Mouse (Mus musculus): ENCODE measurements around the gene Ccn6.
A peak's percentile ranks its signal among the peaks of the same experiment; 100 is the strongest.
"Not testable (repeated sequence)": the region's sequence is repeated elsewhere in the genome, so short reads cannot be mapped to it uniquely, and the experiment has no call there.

Gene Ccn6

DNA sequence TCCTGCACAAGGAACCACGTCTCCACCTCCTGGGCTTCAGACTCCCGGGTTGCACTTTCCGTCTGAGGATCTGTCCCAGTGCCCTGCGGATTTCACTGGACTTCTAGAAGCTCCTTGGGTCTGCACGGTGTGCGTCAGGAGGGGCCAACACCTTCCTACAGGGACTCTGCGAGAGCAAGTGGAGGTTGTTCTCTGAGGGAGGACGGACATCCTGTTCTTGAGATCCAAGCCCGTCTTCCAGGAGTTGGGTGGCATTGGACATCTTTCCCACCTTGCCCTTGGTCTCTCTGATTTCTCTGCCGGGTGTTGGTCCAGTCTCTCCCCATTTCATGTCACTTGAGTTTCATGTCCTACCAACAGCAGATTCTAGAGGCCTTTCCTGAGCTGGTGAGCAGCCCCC, at the start of gene Ccn6:
Gene Ccn6 (minus strand): TSS at position 101 of the 400 bp plus-strand sequence.
- no peak for DNase-seq

- no peak for DNase-seq
Measured at GRCm38 (mm10) chr10:39210031-39210430, 46.4 kb upstream of the Ccn6 start.

DNA sequence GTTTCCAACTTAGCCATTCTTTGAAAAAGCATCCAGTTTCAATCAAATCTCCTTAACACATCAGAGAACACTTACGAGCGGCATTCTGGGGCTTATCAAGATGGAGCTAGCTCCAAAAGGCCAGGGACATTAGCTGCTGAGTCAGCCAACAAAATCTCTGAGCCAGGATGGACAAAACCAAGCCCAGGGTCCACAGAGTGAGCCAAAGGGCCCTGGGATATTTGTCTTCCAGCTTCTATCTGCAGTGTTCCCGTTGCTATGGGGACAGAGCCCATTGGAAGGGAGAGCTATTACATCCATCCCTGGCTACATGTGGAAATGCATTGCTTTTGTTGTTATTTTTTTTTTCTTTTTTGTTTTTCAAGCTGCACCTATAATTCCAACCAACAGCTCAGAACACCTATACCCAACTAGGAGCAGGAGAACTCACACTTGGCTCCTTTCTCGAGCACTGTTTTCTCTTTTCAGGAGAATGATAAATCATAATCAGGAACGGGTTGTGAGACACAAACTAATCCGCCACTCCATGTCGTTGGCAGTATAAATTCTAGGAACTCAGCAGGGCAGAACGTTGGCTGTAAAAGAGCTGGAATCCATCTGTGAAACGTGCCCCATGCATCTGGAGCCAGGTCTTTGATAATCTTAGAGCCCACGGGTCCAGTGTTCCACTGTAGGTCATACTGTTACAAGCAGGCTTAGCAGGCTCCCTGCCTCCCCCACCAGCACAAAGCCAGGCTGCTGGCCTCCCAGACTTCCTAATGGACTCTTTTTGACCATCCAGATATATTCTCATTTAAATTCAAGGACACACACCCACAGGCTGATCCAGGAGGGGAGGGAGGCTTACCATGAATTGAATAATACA, 45.8 kb upstream of the Ccn6 start:
- no peak for DNase-seq

DNA sequence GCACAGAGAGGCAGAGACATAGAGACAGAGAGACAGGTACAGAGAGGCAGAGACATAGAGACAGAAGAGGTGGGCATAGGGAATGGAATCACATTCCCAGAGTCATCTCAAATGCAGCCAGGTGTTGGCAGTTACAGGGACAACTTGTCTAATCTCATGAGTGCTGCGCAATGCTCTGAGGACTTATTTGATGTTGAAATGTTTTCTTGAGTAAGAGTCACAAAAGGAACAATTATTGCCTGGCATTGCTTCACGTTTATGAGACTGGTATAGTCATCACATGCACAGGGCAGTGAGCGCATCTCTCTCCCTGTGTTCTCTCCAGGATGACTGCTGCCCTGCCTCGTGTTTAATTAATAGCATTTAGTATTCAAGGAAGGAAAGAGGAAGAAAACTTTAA, 45.1 kb upstream of the Ccn6 start:
- DNase-seq, result no peak

DNA sequence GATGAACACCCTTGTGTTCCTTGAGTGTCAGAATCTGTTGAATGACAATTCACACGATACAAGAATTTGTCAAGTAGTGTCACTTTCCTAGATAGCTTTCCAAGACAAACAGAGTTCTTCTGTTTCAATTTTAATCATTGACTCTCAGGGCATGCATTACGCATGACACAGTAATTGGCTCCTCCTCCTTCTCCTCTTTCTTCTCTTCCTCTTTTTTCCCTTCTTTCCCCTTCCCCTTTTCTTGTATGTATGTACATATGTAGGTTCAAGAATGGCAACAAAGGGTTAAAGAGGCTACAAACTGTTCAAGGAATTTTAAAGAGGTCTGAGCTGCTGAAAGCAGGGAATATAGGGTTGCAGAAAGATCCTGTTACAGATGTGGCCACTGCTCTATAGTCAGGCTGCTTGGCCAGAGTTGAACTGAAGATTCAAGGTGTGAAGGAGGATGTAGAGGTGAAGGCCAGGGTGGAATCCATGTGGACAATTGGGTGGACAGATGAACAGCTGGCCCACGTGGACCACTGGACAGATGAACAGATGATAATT, 43.8 kb upstream of the Ccn6 start:
- no peak for DNase-seq

GRCm38 (mm10) chr10:39202490-39202889, 38.9 kb upstream of the Ccn6 start:
- DNase-seq, result no peak

DNA sequence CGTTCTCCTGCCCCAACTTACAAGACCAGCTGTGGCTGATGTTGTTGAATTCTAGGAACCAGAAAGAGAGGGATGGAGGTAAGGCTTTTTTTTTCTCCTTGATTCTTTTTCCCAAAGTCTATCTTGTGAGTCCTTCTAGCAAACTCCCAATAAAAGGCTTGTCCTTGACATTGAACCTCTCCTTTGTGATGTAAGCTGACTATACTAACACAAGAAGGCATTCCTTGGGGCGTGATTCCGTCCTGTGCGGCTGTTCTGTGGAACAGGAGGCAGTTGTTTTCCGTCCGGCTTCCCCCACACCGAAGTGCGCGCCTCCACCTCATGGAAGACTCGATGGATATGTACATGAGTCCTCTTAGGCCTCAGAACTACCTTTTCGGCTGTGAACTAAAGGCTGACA, 34.6 kb upstream of the Ccn6 start:
- not testable (repeated sequence) for DNase-seq

DNA sequence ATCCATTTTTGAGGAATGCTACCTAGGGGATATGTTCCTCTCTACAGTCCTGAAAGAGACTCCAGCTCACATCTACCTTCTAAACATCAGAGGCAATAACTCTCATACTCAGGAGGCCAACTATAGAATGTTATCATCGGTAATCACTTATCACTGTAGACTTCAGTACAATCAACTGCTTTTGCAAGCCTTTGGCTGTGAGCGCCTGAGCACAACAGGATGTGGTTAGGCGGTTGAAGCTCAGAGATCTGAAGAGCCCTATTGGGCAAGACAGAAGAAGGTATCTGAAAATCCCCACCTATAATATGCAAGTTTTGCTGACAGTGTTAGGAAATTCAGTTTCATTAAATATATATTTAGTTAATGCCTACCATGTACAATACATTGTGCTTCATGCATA, 29.1 kb upstream of the Ccn6 start:
- DNase-seq, result peak; percentile 62 to 71

DNA sequence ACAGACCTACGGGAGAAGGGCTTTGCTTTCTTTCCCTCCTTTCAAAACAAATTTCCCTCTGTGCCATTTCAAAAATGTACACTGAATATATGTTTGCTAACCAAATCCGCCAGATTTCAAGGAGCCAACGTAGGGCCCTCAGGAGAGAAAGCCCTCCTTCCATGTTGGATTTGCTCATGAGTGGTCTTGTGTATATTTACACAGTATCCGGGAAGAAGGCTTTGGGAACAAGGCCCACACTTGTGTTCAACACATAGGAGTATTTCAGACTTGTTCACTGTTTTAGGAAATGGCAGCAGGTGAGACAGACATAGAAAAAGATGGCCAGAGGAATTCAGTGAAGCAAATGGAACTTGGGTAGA, 21.9 kb upstream of the Ccn6 start:
- DNase-seq, result no peak

- no peak for DNase-seq
Measured at GRCm38 (mm10) chr10:39184864-39185544, 21.4 kb upstream of the Ccn6 start.

- no peak for DNase-seq
Measured at GRCm38 (mm10) chr10:39176981-39177380, 13.4 kb upstream of the Ccn6 start.

DNA sequence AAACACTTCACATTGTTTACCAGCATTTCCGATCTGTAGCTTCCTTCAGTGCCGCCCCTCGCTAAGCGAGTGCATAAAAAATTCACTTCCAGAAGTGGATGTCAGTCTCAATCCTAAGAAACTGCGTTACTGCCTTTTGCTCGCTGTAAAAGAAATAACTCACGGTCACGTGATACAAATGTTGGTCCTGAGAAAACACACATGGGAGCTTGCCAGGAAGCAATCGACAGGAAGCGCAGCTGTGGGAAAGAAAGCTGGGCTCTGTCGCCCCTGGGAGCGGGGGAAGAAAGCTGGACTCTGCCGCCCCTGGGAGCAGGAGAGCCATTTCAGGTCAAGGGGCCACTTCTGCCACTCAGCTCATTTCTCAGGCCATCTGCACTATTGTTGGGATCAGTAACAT, 9.5 kb upstream of the Ccn6 start:
- no peak for DNase-seq

DNA sequence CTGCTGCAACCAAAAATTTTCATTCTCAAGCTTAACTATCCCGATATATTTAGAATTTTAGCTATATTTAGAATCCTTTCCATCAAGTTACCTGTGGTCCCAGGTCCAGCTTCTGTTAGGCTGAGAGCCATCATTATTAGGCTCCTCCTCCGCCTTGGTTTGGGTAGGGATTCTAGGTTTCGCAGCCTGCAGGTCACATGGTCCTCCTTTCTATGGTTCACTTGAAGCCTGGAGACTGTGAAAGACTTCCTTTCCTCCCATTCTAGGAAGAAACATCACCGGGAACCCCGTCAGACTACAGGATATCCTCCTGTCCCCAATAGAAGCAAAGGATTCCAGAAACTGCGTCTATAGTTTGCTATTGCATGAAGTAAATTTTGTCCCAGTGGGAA, 8.9 kb upstream of the Ccn6 start:
- no peak for DNase-seq

DNA sequence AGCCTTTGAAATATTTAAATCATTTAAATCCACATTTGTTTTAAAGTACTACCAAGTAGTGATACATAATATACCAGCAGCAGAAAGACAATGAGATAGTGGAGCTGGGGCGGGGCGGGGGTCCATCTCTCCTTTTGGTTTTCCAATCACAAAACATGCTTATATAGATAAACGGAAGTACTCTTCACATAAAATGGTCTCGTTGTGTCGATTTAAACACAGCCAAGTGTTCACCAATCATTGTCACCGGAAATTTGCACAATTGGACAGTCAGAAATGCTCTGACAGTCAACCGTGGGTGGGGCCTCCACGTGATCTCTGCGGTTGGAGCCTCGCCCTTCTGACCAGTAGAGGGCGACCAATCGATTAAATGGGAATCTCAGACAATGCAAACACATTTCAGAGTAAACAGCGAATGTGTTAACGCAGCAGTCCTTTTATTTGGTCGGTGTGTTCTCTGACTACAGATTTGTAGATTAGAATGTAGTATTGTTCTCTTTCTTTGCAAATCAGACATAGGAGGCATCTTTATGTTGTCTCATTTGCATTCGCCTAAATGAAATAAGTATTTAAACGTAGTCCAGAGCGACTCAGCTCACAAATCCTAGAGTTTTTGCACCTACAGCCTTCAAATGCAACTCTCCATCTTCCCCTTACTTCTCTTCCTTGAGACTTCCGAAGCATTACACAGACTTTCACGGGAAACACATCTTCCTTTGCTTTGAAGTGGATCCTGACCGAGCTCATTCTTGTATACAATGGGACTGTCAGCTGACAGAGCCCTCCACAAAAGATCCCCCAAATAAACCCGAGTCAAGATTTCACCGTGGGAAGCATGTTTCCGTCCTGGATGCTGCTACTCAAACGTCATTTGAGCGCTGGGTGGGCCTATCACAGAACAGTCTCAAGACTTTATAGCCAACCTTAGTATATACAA, 8.3 kb upstream of the Ccn6 start:
- peak; percentile 94 to 97 for DNase-seq

DNA sequence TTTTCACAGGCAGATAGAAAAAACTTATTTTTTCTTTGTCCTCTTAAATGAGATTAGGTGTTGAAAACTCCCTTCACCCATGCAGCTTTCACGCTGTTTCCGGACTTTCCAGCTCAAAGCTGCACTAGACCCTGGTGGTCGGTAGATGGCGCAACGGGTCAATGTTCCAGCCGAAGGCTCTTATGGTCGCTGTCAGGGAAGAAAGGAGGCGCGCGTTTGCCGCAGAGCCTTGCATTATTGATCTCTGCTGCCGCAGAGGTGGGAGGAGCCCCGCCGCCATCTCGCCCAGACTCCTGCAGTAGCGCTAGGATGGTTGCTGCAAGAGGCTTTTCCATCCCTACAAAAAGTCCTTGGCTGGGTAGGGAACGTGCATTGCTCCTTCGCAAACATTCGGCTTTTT, 7.5 kb upstream of the Ccn6 start:
- DNase-seq, result peak; percentile 93 to 95

- peak in 1 of 2 experiments; percentile 17 for DNase-seq
Measured at GRCm38 (mm10) chr10:39170706-39171105, 7.1 kb upstream of the Ccn6 start.

DNA sequence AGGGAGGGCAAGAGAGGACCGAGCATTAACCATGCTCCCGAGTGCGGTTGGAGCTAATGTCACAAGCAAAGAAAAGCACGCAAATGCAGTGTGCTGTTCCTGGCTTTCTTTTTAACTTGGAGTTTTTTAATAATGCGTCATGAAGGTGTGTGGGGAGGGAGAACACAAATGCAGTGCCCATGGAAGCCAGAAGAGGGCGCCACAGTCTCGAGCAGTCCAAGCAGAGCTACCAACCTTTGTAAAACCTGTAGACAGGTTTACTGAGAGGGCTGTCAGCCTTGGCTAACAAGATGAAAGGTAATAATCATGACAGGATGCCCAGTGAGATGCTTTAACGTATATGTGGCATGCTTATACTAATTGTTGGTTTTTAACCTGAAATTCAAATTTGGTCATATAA, 6.6 kb upstream of the Ccn6 start:
- peak; percentile 85 for DNase-seq

DNA sequence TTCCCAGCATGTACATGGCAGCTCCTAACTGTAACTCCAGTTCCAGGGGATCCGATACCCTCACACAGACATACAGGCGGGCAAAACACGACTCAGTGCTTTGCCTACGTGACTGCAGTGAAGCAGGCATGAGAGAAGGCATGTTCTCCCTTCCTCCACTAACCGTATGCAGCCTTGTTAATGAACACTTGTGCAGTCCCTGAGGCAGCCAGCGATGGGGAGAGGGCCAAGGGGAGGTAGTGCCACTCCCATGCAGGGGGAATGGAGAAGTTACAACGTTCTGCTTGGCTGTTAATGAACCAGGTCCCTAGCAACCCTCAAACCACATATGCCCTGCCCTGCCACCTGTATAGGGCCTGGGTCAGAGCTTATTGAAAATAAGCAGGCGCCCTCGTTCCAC, 6.0 kb upstream of the Ccn6 start:
- DNase-seq, result peak in 1 of 2 experiments; percentile 14

DNA sequence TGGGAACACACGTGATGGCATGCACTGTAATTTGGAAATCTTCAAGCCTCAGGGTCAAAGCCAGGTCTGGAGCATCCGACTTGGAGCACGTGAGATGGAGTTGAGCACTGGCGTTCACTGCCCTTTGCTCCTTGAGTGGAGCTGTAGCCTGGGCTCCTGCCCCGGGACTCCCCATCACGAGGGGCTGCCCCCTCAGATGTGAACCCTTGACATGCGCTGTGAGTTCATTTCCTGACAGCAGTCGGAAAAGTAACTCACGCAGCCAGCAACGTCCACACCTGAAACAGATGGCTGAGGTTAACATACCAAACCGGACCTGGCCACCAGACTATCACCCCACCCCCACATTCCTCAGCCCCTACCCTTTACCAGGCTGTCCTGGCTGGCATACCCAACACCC, 4.0 kb upstream of the Ccn6 start:
- no peak for DNase-seq

DNA sequence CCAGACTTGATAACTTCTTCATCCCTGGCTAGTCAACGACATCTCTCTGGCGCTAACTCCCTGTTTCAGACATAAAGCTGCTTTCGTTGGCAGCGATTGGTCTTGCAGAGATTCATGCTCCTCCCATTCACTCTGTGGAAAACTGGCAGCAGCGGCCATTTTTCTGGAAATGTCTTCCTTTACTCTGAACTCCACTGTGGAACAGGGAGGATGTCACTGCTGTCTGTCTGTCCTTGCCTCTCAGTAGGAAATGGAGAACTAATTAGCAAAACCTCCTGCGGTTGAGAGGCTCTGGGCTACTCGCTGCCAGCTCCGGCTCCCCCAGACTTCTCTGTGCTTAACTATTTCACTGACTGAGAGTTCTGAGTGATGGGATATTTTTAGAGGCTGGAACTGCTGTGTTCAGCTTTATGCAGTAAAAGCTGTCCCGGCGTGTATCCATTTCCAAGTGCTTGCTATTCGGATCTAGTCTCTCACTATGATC, 2.1 kb upstream of the Ccn6 start:
- DNase-seq, result no peak

DNA sequence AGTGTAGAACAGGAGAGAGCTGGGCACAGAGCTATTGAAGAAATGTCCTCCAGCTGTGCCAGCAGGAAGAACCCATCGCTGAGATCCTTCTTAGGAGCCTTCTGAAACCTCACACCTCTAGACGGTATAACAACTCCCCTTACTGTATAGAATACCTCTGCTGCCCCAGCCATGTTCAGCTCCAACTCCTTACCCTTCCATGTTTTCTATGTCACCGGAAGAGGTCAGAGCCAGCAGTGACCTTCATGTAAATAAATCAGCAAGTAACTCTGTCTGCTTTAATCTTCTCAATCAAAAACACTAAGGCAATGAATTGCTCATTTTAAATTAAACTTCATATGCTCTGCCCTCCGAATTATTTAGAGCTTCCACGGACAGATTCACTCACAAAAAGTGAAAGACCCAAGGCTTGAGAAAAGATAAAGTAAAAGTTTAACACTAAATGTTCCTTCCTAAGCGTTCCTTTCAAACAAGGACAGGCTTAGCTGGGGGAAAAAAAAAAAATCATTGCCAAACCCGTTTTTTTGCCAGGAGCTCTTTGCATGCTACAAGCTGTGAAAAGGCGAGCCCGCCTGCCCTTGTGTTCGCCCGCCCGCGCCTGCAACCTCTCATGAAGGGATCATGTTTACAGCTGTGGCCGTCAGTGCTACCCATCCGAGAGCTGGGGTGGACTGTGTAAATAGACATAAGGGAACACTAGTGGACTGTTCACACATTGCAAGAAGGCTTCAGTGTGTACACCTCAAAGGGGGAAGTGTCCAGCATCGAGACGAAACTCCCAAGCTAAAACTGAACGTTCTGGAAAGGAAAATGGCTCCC, 719 bp downstream of the Ccn6 start:
- DNase-seq, result no peak

DNA sequence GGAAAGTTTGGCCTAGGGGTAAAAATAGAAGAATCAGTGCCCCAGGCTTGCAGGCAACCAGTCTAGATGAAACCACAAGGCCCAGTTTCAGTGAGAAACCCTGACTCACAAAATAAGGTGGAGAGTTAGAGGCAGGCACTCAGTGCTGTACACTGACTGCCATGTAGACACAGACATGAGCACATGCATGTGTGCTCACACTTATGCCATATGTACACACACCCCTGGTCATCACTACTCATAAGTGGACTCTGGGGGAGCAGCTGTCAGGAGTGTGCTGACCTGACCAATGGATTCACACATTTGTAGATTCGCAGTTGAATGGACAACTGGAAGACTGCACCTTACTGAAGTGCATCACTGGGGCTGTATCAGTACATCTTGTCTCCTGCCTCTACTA, 2.2 kb downstream of the Ccn6 start:
- DNase-seq, result no peak

All from B cell, adult 2 months (primary cell).